Mouse (Mus musculus) CH12.LX (cell line): ENCODE measurements around the gene Ccl22.

ENCODE experiments used
- BHLHE40 ChIP-seq: IDR thresholded peaks from 2 replicates; pipeline ENCODE4 v1.6.1; 2011; ENCODE audit warnings: mild to moderate bottlenecking, low read depth, low read length, improper control_type of control experiment
- CTCF ChIP-seq, 2 experiments: IDR thresholded peaks in 1 of 2; conservative IDR thresholded peaks in 1 of 2; 2 replicates each; pipeline ENCODE4 v1.5.1; 2011 to 2012; ENCODE audit warnings: low read depth in 2 of 2, low read length in 2 of 2, improper control_type of control experiment in 1 of 2, inconsistent platforms in 1 of 2, mild to moderate bottlenecking in 1 of 2, moderate library complexity in 1 of 2
- HCFC1 ChIP-seq: IDR thresholded peaks from 2 replicates; pipeline ENCODE4 v1.6.1; 2012; ENCODE audit warnings: low read depth, mild to moderate bottlenecking, inconsistent platforms, low read length, improper control_type of control experiment
- POLR2A ChIP-seq: IDR thresholded peaks from 2 replicates; pipeline ENCODE4 v1.6.1; 2011; ENCODE audit warnings: low read depth, mild to moderate bottlenecking, improper control_type of control experiment, low read length
- RCOR1 ChIP-seq: conservative IDR thresholded peaks from 2 replicates; pipeline ENCODE4 v1.6.1; 2012; ENCODE audit warnings: low read depth, mild to moderate bottlenecking, inconsistent platforms, low read length, improper control_type of control experiment
- SMC3 ChIP-seq: IDR thresholded peaks from 2 replicates; pipeline ENCODE4 v1.6.1; 2011; ENCODE audit warnings: low read depth, low read length, improper control_type of control experiment
- TBP ChIP-seq: conservative IDR thresholded peaks from 2 replicates; pipeline ENCODE4 v1.6.1; 2011; ENCODE audit warnings: low read depth, low read length, improper control_type of control experiment
- USF1 ChIP-seq: IDR thresholded peaks from 2 replicates; pipeline ENCODE4 v1.6.1; 2014; ENCODE audit warnings: low read depth, mild to moderate bottlenecking, inconsistent platforms, low read length, improper control_type of control experiment

GRCm38 (mm10) chr8:94725998-94726397 is 19.4 kb upstream of the Ccl22 start:
- TF ChIP-seq BHLHE40, result no peak
- no peak for TF ChIP-seq TBP
- TF ChIP-seq HCFC1, result no peak
- no peak for TF ChIP-seq CTCF (conservative IDR thresholded peaks at IDR 0.05 in 1 of 2, IDR thresholded peaks at IDR 0.05 in 1 of 2; ENCODE audit: low read depth in 2 of 2, low read length in 2 of 2)
- TF ChIP-seq USF1, result no peak
- no peak for TF ChIP-seq RCOR1
- TF ChIP-seq POLR2A, result no peak
- no peak for TF ChIP-seq SMC3
